Mouse (Mus musculus): ENCODE data around the gene Agap3.

- no peak for TF ChIP-seq ETS1 (IDR thresholded peaks at IDR 0.05; ENCODE audit: low read depth, low read length)
- no peak for TF ChIP-seq RCOR1 (IDR thresholded peaks at IDR 0.05; ENCODE audit: low read depth, low read length)
- no peak for TF ChIP-seq GATA1 (IDR thresholded peaks at IDR 0.05; ENCODE audit: low read depth, low read length)
- TF ChIP-seq CTCF (IDR thresholded peaks at IDR 0.05 in 2 of 3, conservative IDR thresholded peaks at IDR 0.05 in 1 of 3; ENCODE audit: control insufficient read depth in 1 of 3, insufficient read depth in 1 of 3, low read depth in 2 of 3, low read length in 3 of 3, poor library complexity in 1 of 3, severe bottlenecking in 1 of 3), result no peak
- TF ChIP-seq POLR2A (IDR thresholded peaks at IDR 0.05; ENCODE audit: control insufficient read depth in 1 of 2, insufficient read depth in 1 of 2, low read depth in 1 of 2, low read length in 2 of 2, poor library complexity in 1 of 2), result no peak
- no peak for TF ChIP-seq EP300 (IDR thresholded peaks at IDR 0.05; ENCODE audit: low read depth in 1 of 2, low read length in 2 of 2)
- TF ChIP-seq POLR2AphosphoS2 (IDR thresholded peaks at IDR 0.05; ENCODE audit: low read length), result no peak
- no peak for TF ChIP-seq MAZ (IDR thresholded peaks at IDR 0.05; ENCODE audit: low read depth, low read length)
- TF ChIP-seq RAD21 (IDR thresholded peaks at IDR 0.05; ENCODE audit: low read depth, low read length), result no peak
- TF ChIP-seq USF1 (IDR thresholded peaks at IDR 0.05; ENCODE audit: low read depth, low read length), result no peak
- no peak for TF ChIP-seq BHLHE40 (IDR thresholded peaks at IDR 0.05; ENCODE audit: borderline replicate concordance, low read depth, low read length)
- TF ChIP-seq CHD2 (IDR thresholded peaks at IDR 0.05; ENCODE audit: low read length), result no peak
- TF ChIP-seq GABPA (IDR thresholded peaks at IDR 0.05; ENCODE audit: low read depth, low read length), result no peak
- TF ChIP-seq ZC3H11A (IDR thresholded peaks at IDR 0.05; ENCODE audit: low read depth, low read length), result no peak
These were observed 5.3 kb upstream of the Agap3 start for GRCm38 (mm10) chr5:24446630-24447029.
